Mouse (Mus musculus) frontal cortex, postnatal 14 days (tissue): ENCODE results near the gene Galnt7.
"Not testable (repeated sequence)": the region's sequence is repeated elsewhere in the genome, so short reads cannot be mapped to it uniquely, and the experiment has no call there.

Experiments
- DNase-seq, 2 experiments: peaks; one replicate each; pipeline ENCODE4 v3.0.0; 2022; ENCODE audit warnings: low spot score in 2 of 2

Galnt7 gene

DNA sequence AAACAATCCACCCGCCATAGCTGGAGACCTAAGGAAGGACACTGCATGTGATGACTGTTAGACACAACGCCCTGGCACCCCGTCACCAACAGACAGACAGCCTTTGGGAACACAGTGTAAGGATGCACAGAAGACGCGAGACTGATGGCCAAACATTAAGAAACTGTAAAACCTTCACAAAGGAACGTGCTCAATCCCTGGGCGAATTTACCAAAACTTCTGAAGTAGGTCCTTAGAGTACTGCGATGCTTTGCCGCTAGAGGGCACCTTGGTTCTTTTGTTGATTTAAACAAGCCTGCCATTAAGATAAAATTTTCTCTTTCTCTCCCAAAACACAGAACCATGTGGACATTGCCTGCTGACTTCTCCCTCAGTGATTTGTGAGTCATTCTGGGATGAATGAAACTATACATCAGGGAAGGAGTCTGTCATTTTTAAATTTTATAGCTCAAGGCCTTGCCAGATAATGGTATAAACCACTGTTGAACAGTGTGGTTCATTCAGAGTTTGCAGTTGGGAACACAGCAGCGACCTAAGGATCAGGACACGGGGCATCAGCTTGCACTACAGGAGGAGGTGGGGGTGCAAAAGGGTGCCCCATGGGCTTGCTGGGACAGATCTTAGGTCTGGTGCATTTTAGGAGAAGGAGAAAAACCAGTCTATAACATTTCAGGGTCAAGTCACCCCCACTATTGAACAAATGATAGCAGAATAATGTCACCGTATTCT is 112.6 kb downstream of the Galnt7 start:
- peak; percentile 34 to 72 for DNase-seq

DNA sequence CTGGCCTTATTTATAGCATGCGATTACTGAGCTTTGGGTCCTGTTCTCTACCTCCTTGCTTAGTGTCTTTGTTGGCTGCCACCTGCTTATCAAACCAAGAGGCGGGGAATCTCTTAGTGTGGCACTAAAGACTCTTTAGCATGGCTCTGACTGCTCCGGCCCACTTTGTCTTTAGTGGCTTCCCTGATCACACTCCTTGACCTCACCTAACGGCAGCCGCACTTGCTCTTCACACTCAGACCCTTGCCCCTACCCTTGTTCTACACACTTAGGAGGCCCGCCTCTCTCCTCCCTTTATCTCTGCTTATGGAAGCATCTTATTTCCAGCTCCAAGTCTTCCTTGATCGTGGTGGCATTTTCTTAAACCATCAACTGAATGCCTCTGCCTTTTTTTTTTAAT is 114.2 kb downstream of the Galnt7 start:
- no peak for DNase-seq

DNA sequence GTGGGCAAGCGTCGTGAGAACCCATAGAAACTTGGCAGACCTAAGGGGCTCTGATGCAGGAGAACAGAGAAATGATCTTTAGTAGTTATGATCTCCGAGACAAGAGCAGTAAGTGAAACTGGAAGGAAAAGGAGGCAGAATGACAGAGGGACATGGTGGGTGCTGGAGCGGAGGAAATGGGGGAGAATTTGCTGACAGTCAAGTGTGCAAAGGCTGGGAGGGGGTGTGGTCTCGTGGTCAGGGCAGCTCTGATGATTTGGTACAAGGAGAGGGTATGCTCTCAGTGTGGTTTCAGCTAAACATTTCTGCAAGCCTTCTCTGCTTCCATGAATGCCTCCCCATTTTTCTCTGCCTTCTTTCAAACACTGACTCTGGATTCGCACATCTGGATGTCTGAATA is 116.7 kb downstream of the Galnt7 start:
- DNase-seq = no peak

DNA sequence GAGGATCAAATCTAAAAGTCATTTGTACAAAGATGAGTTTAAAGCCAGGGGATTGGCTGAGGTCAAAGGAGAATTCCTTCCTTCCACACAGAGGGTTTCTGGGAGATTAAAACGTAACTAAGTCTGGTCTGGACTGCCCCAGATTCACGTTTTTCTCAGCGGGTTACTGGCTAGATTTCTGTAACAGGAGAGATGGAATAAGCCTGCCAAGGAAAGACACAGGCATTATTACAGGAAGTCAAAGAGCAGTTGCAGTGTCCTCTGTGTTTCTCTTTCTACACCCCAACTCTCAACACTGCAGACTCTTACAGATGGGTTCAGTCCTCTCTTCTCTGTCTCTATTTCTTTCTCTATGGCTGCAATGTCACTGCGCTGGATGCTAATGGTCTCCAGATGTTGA is 118.3 kb downstream of the Galnt7 start:
- DNase-seq = no peak

DNA sequence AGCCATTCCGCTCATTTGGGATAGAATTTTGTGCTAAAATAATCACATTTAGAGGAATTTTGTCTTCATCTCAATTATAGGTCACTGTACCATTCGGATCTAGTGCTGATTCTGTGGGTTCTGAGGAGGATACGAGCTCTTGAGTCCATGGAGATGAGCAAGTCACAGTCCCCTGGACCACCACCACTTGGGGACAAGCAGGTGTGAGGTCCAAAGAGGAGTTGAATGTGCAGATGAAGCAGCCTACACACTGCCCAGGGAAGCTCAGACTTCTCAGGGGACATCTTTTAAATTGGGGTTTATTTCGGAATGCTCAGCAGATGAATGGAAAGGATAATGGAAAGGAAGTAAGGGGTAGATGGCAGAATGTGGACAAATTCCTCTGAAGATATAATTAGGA is 119.7 kb downstream of the Galnt7 start:
- DNase-seq = no peak

DNA sequence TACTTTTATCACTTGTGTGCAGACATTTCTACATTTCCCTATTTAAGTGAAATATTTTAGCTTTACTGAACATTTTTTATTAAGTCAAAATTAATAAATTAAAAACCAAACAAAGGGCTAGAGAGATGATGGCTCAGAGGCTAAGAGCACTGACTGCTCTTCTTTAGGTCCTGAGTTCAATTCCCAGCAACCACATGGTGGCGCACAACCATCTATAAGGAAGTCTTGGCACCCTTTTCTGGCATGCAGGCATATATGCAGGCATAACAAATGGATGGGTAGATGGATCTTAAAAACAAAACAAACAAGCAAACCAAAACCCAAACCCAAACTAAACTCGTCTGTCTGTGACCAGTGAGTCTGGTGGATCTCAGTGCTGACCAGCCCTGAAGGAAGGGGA is 120.6 kb downstream of the Galnt7 start:
- no peak for DNase-seq

DNA sequence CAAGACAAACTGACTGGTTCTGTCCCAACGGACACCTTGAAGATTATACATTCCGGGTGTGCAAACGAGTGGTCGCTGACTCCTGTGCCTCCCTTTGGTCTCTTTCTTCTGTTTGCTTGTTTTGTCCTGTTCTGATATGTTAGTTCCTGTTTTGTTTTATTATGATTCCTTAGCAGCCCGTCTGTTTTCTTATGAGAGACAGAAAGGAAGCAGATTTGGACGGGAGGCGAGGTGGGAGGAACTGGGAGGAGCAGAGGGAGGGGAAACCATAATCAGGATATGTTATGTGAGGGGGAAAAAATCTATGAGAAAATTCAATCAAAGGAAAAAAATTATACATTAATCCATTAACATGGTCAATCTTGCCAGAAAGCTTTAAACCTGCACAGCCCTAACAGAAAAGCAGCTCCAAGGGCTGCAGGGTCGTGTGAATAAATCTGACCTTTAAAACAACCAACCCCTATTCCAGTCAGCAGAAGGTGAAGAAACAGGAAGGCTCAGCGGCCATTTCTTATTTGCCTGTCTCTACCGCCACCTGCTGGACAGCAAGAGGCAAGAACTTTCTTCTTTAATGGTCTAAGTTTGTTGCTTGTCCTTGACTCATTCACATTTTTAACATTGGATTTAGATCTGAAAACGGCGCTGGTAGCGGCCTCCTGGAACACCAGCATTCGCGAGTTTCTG is 122.0 kb downstream of the Galnt7 start:
- DNase-seq = peak; percentile 54 to 72

DNA sequence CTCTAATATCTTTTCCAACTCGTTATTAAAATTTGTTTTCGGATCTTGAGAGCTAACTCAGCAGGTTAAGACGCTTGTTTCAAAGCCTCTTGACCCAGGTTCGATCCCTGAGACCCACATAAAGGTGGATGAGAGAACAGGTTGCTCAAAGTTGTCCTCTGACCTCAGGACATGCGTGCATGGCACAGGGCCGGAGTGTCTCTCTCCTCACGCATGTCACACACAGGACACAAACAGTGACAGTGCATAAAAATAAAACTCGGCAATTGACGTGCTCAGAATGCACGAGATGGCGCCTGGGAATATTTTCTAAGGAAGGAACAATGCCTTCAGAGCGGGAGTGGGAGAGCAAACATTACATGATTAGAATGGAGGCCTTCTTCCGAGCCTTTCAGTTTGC is 122.6 kb downstream of the Galnt7 start:
- DNase-seq = no peak

DNA sequence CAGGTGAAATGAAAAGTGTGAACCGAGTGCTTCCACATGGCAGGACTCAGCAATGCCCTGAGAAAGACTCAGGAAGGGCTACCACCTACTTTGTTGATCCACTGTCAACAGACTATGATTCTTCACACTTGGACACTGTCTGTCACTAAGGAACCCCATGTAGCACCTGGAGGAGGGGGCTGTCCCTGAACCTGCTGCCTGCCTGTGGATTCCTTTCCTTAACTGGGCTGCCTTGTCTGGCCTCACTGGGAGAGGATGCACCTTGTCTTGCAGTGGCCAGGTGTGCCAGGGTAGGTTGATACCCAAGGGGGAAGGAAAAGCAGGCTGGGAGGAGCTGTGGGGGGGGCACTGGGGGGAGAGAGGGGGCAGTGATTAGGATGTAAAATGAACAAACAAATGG is 124.8 kb downstream of the Galnt7 start:
- DNase-seq = no peak

DNA sequence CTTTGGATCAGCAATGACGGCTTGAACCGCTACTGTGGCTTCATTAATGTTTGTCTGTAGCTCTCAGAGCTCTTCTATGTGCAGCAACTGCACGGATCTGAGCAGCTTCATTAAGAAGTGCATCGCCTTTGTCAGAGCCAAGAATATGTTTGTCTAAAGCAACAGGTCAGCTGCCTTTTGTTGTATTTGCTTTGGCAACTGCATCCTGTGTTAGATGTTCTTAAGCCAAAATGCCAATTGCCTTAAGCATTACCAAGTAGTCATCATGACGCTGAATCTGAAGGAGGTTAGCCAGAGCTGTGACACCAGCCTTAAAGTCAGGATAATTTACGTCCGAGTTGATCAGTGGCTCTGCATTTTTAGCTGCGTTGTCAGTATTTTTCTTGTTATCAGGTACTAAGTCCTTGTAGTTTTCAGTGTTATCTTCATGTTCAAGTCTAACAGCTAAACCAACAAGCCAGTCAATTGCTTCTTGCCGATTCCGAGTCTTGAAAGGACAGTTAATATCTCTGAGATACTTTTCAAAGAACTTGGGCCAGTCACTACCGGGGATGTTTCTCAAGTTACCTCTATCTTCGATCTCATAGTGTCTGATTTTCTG is 132.5 kb downstream of the Galnt7 start:
- no peak for DNase-seq

DNA sequence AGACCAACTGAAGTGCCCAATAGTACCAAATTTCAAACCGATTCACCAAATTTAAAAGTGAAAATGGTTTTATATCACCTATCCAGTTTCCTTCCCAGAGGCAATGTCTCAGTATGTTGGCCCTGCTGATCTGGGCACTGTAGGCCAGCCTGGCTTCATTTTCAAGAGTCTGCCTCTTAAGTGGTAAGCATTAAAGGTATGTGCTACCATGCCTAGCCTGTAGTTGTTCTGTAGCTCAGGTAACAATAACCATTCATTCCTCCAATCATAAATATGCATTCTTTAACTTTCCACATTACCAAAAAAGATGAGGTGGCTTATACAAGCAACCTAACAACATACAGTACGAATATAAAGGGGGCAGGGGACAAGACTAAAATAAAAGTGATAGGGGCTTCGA is 135.1 kb downstream of the Galnt7 start:
- DNase-seq = no peak

DNA sequence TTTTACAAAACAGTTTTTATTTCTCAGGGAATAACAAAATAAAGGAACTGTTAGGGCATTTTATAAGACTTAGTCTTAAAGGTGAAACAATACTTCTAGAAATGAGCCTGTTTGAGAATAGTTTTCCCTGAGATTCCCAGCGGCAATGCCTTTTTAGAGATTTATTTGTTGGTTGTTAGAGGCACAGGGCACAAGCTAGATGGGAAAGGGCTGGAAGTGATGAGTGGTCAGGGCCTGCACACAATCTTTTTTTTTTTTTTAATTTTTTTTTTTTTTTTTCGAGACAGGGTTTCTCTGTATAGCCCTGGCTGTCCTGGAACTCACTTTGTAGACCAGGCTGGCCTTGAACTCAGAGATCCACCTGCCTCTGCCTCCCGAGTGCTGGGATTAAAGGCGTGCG is 136.1 kb downstream of the Galnt7 start:
- not testable (repeated sequence) for DNase-seq

DNA sequence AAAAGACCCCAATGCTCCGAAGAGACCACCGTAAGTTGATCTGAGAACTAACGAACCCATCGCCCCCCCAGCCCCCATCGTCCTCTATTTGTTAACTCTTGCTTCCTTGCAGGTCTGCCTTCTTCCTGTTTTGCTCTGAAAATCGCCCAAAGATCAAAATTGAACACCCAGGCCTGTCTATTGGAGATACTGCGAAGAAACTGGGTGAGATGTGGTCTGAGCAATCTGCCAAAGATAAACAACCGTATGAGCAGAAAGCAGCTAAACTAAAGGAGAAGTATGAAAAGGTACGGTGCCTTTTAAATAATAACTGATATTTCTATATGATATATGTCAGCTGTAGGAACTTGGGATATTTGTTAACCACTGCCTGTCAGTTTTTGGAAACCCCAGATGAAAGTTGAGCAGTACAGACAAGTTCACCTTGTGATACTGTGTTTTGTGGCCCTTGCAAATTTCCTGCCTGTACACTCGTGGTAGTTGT is 139.6 kb downstream of the Galnt7 start:
- not testable (repeated sequence) for DNase-seq

DNA sequence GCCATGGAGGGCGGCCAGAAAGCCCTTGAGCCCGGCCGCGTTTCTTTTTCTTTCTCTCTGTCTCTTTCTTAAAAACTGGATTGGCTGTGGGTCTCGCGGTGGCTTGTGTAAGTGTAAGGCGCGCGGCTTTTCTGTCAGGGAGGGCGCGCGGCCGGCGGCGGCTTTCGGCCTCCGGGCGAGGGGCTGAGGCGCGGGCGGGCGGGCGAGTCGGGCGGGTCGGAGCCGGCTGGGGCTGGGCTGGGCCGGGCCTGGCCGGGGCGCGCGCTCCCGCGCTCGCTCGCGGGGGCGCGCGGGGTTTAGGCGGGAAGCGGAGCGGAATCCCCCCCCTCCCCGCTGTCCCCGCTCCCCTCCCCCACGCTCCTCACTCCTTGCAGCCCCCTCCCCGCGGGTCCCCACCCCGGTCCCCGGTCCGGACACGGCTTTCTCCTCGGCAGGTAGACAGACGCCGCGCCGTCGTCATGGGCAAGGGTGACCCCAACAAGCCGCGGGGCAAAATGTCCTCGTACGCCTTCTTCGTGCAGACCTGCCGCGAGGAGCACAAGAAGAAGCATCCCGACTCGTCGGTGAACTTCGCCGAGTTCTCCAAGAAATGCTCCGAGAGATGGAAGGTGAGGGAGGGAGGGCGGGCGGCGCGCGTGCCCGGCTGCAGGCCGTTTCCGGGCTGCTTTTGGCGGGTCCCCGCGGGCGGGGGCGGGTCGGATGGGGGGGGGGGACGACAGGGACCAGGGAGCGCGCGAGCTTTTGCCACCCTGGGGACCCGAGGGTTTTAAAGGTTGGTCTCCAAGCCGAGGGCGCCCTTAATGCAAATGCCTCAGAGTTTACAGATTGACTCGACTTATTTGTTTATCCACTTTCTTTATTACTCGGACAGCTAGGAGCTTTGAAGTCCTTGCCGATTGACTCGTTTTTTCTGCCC is 140.4 kb downstream of the Galnt7 start:
- peak in 1 of 2 experiments; percentile 20 for DNase-seq

DNA sequence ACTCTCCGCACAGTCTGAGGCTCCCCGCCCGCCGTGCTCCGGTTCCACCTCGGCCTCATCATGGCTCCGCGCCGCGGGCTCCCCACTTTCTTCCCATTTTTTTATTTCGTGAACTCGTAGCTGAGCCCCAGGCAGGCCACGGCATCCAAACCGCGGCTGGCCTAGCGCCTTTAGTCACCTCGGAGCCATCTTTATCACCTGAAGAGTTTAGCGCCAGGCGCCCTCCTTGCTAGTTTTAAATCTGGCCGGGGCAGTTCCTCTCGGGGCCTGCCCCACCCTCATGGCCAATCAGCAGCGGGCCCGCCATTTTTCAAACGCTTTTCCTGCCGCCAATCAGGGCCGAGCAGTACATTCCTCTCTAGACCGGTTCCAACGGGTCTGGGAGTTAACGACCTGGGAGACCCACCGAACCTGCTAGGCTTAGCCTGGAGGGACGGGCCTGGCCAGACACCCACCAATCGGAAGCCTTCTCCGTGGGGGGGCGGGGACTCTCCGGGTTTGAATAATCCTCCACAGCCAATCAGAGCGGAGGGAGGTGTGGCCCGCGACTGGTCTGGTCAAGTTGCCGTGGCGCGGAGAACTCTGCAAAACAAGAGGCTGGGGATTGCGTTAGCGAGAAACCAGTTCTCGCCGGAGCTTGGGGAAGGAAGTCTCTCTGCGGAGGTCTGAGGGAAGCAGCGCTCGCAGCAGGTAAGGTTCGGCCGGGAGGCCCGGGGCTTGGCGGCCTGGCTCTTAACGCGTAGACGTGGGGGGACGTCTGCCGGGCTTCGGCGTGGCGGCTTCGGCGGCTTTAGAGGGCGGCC is 141.3 kb downstream of the Galnt7 start, which contains the start of gene Hmgb2:
Hmgb2 (plus strand) TSS at position 592 of the 803 bp plus-strand sequence.
- peak; percentile 99 to 100 for DNase-seq

DNA sequence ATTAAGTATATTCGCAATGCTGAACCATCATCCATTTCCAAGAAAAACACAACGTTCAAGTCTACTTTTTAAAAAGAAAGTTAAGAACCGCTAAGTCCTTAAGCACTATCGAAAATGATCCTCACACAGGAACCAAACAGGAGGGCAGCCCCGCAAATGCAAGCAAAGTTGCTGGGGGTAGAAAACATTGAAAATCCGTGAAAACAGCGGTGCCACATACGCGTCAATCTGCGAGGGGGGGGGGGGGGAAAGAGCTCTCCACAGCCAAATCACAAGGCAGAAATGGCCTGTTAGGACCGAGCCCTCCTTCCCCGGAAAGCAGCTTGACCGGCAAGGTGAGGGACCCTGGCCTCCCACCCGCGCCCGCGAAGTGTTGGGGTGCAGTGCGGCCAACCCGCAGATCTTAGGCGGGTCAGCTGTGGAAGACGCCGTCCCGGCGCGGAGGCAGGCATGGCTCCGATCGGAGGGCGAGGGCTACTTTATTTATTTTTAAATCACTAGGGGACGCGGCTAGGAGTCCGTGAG is 142.0 kb downstream of the Galnt7 start:
- DNase-seq = no peak

DNA sequence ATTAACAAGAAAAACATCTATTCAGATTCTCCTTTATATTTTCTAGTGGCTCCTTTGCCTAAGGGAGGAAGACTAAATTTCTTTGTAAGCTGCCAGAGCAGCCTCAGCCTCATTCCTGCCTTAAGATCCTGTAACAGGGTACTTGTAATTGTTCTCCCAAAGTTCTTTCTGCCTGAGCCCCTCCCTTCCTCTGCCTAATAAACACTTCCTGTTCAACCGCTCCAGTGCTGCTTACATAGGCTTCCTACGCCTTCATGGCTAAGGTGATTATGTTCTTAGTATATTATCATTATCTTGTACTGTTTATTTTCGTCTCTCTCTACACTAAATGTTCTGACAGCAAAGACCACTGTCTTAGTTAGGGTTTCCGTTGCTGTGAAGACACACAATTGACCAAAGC is 144.2 kb downstream of the Galnt7 start:
- no peak for DNase-seq

DNA sequence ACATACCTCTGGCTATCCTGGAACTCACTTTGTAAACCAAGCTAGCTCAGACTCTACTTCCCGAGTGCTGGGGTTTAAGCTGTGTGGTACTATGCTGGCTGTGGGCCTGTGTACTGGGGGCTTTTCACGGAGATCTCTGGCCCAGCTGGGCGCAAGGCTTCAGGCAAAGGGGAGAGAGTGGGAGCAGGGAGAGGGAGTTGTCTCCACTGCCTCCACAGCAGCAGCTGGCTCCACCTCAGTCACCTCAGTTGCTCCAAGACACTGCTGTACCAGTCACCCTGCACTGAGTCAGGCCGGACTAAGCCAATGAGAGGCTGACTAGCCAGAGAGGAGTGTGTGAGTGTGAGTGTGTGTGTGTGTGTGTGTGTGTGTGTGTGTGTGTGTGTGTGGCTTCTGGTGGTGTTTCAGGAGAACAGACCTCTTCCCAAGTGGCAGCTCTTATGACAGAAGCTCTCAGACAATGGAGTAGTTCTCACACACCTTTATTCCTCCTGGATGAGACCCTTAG is 145.2 kb downstream of the Galnt7 start:
- DNase-seq = no peak

DNA sequence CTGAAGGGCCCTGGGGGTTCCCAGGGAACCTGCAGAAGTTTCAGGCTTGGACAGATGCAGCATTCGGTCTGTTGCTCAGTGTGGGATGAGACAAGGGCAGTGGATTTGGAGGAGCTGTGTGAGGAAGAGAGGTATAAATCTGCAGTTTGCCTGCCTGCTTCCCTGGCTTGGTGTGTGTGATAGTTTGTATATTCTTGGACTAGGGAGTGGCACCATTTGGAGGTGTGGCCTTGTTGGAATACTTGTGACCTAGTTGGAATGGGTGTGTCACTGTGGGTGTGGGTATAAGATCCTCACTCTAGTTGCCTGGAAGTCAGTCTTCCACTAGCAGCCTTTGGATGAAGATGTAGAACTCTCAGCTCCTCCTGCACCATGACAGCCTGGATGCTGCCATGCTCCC is 147.3 kb downstream of the Galnt7 start:
- not testable (repeated sequence) for DNase-seq

DNA sequence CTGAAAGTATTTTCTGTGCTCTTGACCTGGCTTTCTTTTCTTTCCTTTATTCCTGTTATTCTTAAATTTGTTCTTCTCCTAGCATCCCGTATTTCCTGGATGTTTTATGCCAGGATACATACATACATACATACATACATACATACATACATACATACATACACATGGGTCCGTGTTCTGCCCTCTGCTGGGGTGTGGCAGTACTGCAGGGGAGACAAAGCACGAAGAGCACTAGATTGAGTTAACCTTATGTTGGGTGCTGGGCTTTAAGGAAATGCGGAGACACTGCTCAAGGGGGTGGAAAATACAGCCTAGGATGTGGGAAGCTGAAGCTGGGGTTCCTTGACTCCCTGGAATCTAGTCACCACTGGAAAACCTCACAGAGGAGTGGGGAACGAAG is 149.2 kb downstream of the Galnt7 start:
- peak in 1 of 2 experiments; percentile 28 for DNase-seq
